Mouse (Mus musculus) liver, embryonic 12.5 days (tissue): ENCODE data around the gene Prkrip1. TPM values are rescaled to one million over a fixed set of nuclear protein-coding genes. Genes with fewer than 3 reads are reported as not detected.

Experiments
- ATAC-seq: fragments of 200-750 bp; cut with Nextera tagmentation; 2 replicates; pipeline ENCODE4 v1.8.0; 2017; ENCODE audit warnings: moderate number of reproducible peaks, mild to moderate bottlenecking, moderate library complexity
- H3K27ac ChIP-seq: fragments of 300-500 bp; sonication (generic); 2 replicates; pipeline ENCODE4 v1.5.1; 2016; ENCODE audit warnings: mild to moderate bottlenecking
- H3K27me3 ChIP-seq: fragments of 300-500 bp; sonication (generic); replicated peaks from 2 replicates; pipeline ENCODE4 v1.6.1; 2016; ENCODE audit warnings: mild to moderate bottlenecking, moderate library complexity
- H3K36me3 ChIP-seq: fragments of 300-500 bp; sonication (generic); 2 replicates; pipeline ENCODE4 v1.6.1; 2016; ENCODE audit warnings: mild to moderate bottlenecking, moderate library complexity
- H3K4me1 ChIP-seq: fragments of 300-500 bp; sonication (generic); 2 replicates; pipeline ENCODE4 v1.6.1; 2016
- H3K4me2 ChIP-seq: fragments of 300-500 bp; sonication (generic); 2 replicates; pipeline ENCODE4 v1.6.1; 2016; ENCODE audit warnings: mild to moderate bottlenecking, moderate library complexity
- H3K4me3 ChIP-seq: fragments of 300-500 bp; sonication (generic); 2 replicates; pipeline ENCODE4 v1.5.1; 2016; ENCODE audit warnings: mild to moderate bottlenecking, moderate library complexity
- H3K9ac ChIP-seq: fragments of 300-500 bp; sonication (generic); 2 replicates; pipeline ENCODE4 v1.6.1; 2016; ENCODE audit warnings: mild to moderate bottlenecking, moderate library complexity
- H3K9me3 ChIP-seq: fragments of 300-500 bp; sonication (generic); replicated peaks from 2 replicates; pipeline ENCODE4 v1.6.1; 2016; ENCODE audit warnings: mild to moderate bottlenecking, moderate library complexity
- WGBS: fragments of 180-500 bp; shearing (Covaris S2); methylation state at CpG from one replicate; pipeline ENCODE4 v1.1.7; 2016; ENCODE audit not compliant: insufficient replicate concordance; 5-methylcytosine and 5-hydroxymethylcytosine counted together
- polyA plus RNA-seq: library from polyadenylated mRNA; unstranded; fragments of >200 nt; fragmentation: Nextera tagmentation; extraction: Ambion mirVana; gene quantifications from 2 replicates; pipeline ENCODE4 v1.2.1, GENCODE M21; 2016

Prkrip1 gene
- polyA plus RNA-seq, 1 experiment from 2014 or later: 36.3 TPM

DNA sequence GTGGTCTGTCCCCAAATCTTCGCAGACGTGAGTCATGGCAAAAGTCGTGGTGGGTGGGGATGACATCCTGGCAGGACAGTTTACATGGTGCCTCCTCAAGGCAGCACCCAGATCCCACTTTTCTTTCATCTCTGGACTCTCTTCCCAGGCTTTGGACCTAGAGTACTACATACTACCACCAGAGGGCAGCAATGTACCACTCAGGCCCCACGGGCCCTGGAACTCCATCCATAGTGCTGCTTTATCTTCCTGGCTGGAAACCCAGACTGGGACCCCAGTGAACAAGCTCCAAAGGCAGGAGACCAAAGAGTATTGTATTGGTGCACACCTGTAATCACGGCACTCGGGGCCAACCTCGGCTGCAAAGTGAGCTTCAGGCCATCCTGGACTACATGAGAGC, 3.1 kb upstream of the Prkrip1 start:
- 32% methylated on average over 7 of the region's 7 CpGs for WGBS

DNA sequence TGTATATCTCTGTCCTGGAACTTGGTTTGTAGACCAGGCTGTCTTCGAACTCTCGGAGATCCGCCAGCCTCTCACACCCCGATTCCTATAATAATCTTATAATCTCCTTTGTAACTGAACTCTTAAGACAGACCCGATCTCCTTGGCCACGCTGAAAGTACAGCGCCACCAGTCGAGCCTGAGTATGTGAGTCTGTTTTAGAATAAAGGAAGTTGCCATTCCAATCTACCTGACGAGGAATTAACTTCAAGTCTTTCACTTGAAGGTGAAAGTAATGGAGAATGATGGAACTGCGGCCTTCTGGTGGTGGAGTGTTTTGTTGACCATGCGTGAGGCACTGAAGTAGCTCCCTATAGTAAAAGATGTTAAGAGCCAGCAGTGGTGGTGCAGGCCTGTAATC, 763 bp upstream of the Prkrip1 start:
- Histone ChIP-seq H3K4me3 (peak overlapping the region; percentile 88), H3K27me3 (no peaks in the 10 kb centered on the region), H3K36me3 (peaks cover 28% of the 10 kb centered on the region), H3K9me3 (no peaks in the 10 kb centered on the region), H3K27ac (peak overlapping the region; percentile 48), H3K4me2 (peak overlapping the region; percentile 94), H3K4me1 (peaks cover 20% of the 10 kb centered on the region), H3K9ac (peak overlapping the region; percentile 82)
- no peak for ATAC-seq
- WGBS: 38% methylated on average over 11 of the region's 11 CpGs

More for the DNA sequence above, 3.1 kb upstream of the Prkrip1 start:
- H3K9me3 ChIP-seq: no peaks in the 10 kb centered on the region
- no peak overlapping the region for H3K4me2 ChIP-seq
- H3K36me3 ChIP-seq: peaks cover 5% of the 10 kb centered on the region
- peaks cover 20% of the 10 kb centered on the region for H3K4me1 ChIP-seq
- ATAC-seq: no peak
- no peak overlapping the region for H3K9ac ChIP-seq
- H3K27ac ChIP-seq: no peak overlapping the region
- no peak overlapping the region for H3K4me3 ChIP-seq
- no peaks in the 10 kb centered on the region for H3K27me3 ChIP-seq

DNA sequence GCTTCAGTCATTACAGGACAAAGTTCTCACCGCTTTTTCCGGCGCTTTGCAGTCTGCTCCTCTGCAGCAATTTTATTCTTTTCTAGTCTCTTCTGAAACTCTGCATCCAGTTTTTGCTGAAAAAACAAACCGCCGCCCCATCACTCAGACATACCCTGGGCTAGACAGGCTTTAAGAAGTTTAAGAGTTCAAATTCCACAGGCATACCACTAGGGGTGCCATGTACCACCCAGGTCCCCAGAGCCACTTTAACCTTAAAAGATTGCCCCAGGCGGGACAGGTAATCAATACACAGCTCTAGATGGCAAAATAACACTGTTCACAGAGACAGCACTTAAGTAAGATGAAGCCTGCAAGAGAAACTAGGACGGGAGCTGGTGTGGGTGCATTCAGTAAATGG, 6.9 kb downstream of the Prkrip1 start:
- Histone ChIP-seq H3K4me2 (no peak overlapping the region), H3K27ac (no peak overlapping the region), H3K9ac (no peak overlapping the region), H3K4me3 (no peak overlapping the region), H3K36me3 (peaks cover 96% of the 10 kb centered on the region), H3K9me3 (no peaks in the 10 kb centered on the region), H3K4me1 (no peaks in the 10 kb centered on the region; the same call in 1 of the 2 replicates), H3K27me3 (no peaks in the 10 kb centered on the region)
- WGBS: 80% methylated on average over 7 of the region's 7 CpGs
- no peak for ATAC-seq

DNA sequence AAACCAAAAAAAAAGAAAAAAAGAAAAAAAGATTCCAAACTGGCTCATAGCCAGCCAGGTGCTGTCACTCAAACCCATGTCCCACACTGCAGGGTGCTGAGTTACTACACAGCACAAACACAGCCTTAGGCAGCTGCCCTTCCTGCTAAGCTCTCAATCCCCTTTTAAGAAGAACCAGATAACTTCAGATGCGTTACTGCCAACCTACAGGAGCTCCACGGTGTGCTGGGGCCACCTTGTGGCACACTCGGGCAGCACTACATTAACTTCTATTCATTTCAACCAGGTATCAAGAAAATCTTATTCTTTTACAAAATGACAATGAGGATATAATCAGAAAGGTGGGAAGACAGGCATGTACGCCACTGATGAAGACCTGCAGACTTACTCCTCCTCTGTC, 12.0 kb downstream of the Prkrip1 start:
- Histone ChIP-seq H3K4me1 (peaks cover 15% of the 10 kb centered on the region), H3K4me3 (no peak overlapping the region), H3K9ac (no peak overlapping the region), H3K9me3 (no peaks in the 10 kb centered on the region), H3K36me3 (peaks cover 95% of the 10 kb centered on the region), H3K4me2 (no peak overlapping the region), H3K27ac (no peak overlapping the region), H3K27me3 (no peaks in the 10 kb centered on the region)
- no peak for ATAC-seq
- 32% methylated on average over 4 of the region's 4 CpGs for WGBS

DNA sequence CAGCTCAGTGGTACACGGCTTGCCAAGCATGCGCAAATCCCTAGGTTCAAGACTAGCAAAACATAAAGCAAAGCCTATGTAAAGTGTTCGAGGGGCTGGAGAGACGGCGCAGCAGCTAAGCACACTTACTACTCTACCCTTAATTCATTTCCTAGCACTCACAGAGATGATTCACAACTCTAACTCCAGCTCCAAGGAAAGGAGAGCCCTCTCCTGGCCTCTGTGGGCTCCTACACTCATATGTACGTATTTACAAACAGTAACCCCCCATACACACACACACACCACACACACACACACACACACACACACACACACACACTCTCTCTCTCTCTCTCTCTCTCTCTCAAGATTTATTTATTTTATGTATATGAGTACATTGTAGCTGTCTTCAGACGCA, 15.0 kb downstream of the Prkrip1 start:
- ATAC-seq: no peak
- H3K4me2 ChIP-seq: no peak overlapping the region
- H3K4me3 ChIP-seq: no peak overlapping the region
- H3K9me3 ChIP-seq: no peaks in the 10 kb centered on the region
- no peak overlapping the region for H3K27ac ChIP-seq
- H3K4me1 ChIP-seq: peaks cover 15% of the 10 kb centered on the region
- no peaks in the 10 kb centered on the region for H3K27me3 ChIP-seq
- WGBS: 79% methylated on average over 7 of the region's 7 CpGs
- peaks cover 96% of the 10 kb centered on the region for H3K36me3 ChIP-seq
- H3K9ac ChIP-seq: no peak overlapping the region

DNA sequence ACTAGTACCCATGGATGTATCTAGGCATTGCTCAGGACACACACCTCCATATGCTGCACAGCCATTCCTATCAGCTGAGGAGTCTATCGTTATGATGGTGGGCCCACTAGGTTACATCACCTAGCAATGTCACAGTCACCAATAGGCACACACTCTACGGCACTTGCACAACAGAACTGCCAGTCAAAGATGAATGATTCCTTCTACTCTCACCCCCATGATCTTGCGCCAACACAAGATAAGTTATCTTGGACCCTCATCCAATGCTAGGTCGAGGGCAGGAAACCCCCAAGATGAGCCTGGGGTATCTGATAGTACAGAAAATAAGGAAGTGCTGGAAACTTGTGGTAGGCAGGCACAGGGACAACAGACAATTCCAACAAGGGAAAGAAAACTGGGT, 15.9 kb downstream of the Prkrip1 start:
- no peak overlapping the region for H3K4me2 ChIP-seq
- H3K4me3 ChIP-seq: no peak overlapping the region
- H3K27ac ChIP-seq: no peak overlapping the region
- 28% methylated on average over 4 of the region's 4 CpGs for WGBS
- no peaks in the 10 kb centered on the region for H3K27me3 ChIP-seq
- peaks cover 15% of the 10 kb centered on the region for H3K4me1 ChIP-seq
- no peak for ATAC-seq
- H3K36me3 ChIP-seq: peaks cover 96% of the 10 kb centered on the region
- H3K9ac ChIP-seq: no peak overlapping the region
- H3K9me3 ChIP-seq: no peaks in the 10 kb centered on the region

DNA sequence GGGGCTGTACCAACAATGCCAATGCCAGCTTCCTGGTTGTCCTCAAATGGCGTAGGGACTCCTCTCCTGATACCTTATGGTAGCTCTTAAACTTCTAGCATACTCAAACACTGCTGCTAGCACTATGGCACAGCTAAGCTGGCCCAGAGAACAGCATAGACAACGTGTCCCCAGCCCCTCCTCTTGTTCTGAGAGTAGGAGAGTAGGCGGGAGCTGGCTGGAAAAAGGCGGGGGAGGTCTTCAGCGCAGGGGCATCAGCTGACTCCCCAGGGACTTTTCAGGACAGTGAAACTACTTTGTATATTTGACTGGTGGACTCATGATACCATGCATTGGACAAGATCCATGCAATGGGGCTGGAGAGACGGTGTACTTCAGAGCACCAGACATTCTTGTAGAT, 16.7 kb downstream of the Prkrip1 start:
- Histone ChIP-seq H3K4me1 (peaks cover 15% of the 10 kb centered on the region), H3K27me3 (no peaks in the 10 kb centered on the region), H3K27ac (no peak overlapping the region), H3K36me3 (peaks cover 99% of the 10 kb centered on the region), H3K9me3 (no peaks in the 10 kb centered on the region), H3K4me2 (no peak overlapping the region), H3K4me3 (no peak overlapping the region), H3K9ac (no peak overlapping the region)
- ATAC-seq: no peak
- WGBS: 79% methylated on average over 6 of the region's 6 CpGs

DNA sequence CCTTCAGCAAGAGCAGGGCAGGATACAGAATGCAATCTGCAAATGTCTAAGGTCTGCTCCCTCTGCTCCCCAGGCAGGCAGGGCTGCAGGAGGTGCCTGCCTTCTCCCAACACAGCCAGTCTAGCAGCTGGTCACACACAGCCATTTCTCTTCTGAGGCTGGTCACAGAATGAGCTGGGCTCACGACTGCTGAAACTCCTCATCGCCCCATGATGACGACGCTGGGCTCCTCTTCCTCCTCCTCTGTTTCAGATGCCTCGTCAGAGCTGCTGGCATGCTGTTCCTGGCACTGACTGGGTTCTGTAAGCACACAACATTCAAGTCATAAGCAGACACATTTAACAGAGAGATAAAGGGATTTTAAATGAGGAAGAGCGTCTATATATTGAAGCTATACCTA, 17.6 kb downstream of the Prkrip1 start:
- Histone ChIP-seq H3K27me3 (no peaks in the 10 kb centered on the region), H3K9me3 (no peaks in the 10 kb centered on the region), H3K4me1 (peaks cover 15% of the 10 kb centered on the region), H3K4me2 (no peak overlapping the region), H3K4me3 (no peak overlapping the region), H3K36me3 (peaks cover 94% of the 10 kb centered on the region), H3K9ac (no peak overlapping the region), H3K27ac (no peak overlapping the region)
- no peak for ATAC-seq
- 84% methylated on average over 6 of the region's 6 CpGs for WGBS

DNA sequence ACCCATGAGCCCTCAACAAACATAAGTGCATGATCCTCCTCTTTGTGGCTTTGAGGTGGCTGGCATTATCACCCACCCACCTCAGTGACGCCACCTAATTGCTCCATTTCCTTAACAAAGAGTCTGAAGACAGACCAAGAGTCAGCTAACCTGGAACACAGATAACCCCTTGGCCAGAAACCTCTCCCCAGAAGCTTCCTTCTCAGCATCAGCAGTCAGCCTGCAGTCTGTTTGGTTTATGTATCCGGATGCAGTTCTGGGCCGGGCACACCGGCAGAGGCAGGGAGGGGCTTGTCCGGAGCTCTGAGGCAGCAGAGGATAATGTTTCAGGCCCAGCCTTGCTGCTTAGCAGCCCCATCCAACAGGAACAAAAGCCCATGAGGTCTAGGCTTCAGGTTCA, 19.2 kb downstream of the Prkrip1 start:
- Histone ChIP-seq H3K4me2 (no peak overlapping the region), H3K4me1 (peaks cover 15% of the 10 kb centered on the region), H3K4me3 (no peak overlapping the region), H3K36me3 (peaks cover 78% of the 10 kb centered on the region), H3K9me3 (no peaks in the 10 kb centered on the region), H3K27me3 (no peaks in the 10 kb centered on the region), H3K27ac (no peak overlapping the region), H3K9ac (no peak overlapping the region)
- no peak for ATAC-seq
- WGBS: 90% methylated on average over 5 of the region's 5 CpGs

DNA sequence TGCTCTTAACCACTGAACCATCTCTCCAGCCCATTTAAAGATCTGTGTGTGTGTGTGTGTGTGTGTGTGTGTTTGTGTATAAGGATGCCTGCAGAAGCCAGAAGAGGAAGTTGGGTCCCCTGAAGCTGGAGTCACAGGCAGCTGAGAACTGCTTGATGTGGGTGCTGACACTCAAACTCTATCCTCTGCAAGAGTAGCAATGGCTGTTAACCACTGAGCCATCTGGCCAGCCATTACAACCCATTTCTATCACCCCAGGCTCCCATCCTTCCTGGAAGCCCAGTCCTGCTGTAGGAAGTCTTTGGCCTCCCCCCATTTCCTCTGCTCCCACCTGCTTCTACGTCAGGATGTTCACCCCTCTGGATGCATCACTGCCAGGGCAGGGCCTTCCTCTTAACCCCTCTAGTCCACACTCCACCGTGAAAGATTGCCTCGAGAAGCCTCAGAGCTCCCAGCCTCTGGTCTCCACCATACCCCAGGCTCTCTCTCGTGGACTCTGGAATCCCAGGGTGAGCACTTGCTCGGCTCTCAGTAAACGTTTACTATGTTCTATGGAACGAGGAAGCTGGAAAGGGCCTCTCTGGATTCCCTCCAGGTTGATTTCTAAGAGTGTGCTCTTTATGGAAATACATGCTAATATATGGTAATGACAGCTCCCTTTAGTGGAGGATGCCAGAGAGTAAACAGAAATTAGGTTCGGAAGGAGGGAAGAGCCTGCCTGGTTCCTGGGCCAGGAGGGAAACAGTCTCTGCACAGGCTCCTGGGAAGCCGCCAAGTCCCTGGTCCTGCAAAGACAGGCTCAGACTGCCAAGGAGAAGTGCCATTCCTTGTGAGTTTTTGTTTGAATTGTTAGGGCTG, 24.9 kb downstream of the Prkrip1 start:
- H3K4me3 ChIP-seq: no peak overlapping the region
- no peaks in the 10 kb centered on the region for H3K9me3 ChIP-seq
- no peak overlapping the region for H3K9ac ChIP-seq
- peaks cover 44% of the 10 kb centered on the region for H3K4me1 ChIP-seq
- WGBS: 40% methylated on average over 9 of the region's 9 CpGs
- no peaks in the 10 kb centered on the region for H3K27me3 ChIP-seq
- peak overlapping the region; percentile 48; the same call in 1 of the 2 replicates for H3K27ac ChIP-seq
- H3K4me2 ChIP-seq: no peak overlapping the region
- no peak for ATAC-seq
- peaks cover 21% of the 10 kb centered on the region for H3K36me3 ChIP-seq

DNA sequence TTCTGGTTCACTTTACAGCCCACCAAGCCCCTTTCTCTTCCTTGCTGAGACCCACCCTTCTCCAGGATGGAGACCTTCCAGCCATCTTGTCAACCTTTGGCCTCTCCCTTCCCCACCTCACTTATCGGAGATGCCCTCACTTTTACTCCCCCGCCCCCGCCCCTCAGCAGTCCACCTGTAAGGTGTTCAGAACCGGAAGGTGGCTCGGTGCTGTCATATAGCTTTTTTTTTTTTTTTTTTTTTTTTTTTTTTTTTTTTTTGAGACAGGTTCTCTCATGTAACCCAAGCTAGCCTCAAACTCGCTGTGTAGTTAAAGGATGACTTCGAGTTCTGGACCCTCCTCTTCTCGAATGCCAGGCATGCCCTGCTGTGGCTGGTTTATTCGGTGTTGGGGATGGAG, 25.8 kb downstream of the Prkrip1 start:
- no peak for ATAC-seq
- WGBS: 68% methylated on average over 9 of the region's 9 CpGs
- Histone ChIP-seq H3K9ac (no peak overlapping the region), H3K4me1 (peaks cover 44% of the 10 kb centered on the region), H3K36me3 (peaks cover 19% of the 10 kb centered on the region), H3K27me3 (no peaks in the 10 kb centered on the region), H3K4me2 (no peak overlapping the region), H3K4me3 (no peak overlapping the region), H3K27ac (no peak overlapping the region), H3K9me3 (peaks cover 4% of the 10 kb centered on the region; the same call in 1 of the 2 replicates)

DNA sequence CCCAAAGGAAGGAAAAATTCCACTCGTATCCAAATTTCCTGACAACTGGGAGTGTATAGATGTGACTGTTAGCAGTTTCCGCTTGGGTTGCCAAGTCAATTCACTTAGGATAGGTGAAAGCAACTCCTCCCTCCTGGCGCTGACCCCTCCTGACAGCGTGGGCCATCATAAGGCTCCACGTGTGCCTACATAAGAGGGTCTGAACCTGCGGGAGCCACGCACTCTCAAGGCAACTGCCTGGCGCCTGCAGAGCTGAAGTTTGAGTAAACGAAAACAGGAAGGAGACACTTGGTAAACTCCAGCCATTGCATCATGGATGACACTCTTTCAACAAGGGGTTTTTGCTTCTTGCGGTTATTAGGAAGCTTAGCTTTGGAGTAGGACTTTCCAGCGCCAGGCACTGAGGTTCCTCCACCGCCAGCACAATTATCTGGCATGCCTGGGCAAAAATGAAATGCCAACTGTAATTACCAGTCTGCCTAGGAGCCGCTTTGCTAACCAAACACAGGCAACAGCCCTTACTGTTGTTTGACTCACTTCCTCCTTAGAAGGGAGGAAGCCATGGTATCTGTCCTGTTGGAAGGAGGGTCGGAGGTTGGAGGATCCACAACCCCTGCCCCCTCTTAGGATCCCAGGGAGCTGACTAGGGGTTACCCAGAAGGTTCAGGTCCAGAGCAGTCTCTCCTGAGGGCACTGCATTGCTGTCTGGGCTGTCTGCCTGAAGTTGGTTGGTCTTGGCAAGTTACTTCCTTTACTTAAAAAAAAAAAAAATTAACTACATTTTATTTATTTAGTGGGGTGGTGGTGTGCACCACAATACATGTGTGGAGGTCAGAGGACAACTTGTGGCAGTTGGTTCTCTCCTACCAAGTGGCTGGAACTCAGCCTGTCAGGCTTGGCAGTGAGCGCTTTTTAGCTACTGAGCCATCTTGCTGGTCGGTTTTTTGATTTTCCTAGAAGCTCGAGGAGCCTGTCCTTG, 27.1 kb downstream of the Prkrip1 start:
- Histone ChIP-seq H3K9me3 (peaks cover 6% of the 10 kb centered on the region; the same call in 1 of the 2 replicates), H3K27ac (peak overlapping the region; percentile 73), H3K36me3 (peaks cover 13% of the 10 kb centered on the region), H3K4me1 (peaks cover 44% of the 10 kb centered on the region), H3K9ac (peak overlapping the region; percentile 76), H3K27me3 (no peaks in the 10 kb centered on the region), H3K4me2 (peak overlapping the region; percentile 96), H3K4me3 (peak overlapping the region; percentile 69)
- WGBS: 19% methylated on average over 17 of the region's 17 CpGs
- peak; percentile 22 for ATAC-seq
